Mouse (Mus musculus) adrenal gland, postnatal 4 days (tissue): Measurements from ENCODE around the gene Tcp10c. TPM values are rescaled to one million over a fixed set of nuclear protein-coding genes. Genes with fewer than 3 reads are reported as not detected.
"Not testable (repeated sequence)": the region's sequence is repeated elsewhere in the genome, so short reads cannot be mapped to it uniquely, and the experiment has no call there.

Experiments
- DNase-seq, 2 experiments: peaks; one replicate each; pipeline ENCODE4 v3.0.0; 2021 to 2022; ENCODE audit warnings: low spot score in 2 of 2, mixed read lengths in 2 of 2
- long read RNA-seq, 2 experiments: library from polyadenylated mRNA; stranded (forward); transcript quantifications; one replicate each; pipeline ENCODE4 v2.0.0; 2021
- total RNA-seq, 2 experiments: library from RNA; stranded (reverse); gene quantifications; 2 replicates each; pipeline ENCODE4 v1.2.3; 2021

The Tcp10c gene
- total RNA-seq = not detected
- long read RNA-seq, experiment 1 = 0 reads
- long read RNA-seq, experiment 2 = 0 reads

DNA sequence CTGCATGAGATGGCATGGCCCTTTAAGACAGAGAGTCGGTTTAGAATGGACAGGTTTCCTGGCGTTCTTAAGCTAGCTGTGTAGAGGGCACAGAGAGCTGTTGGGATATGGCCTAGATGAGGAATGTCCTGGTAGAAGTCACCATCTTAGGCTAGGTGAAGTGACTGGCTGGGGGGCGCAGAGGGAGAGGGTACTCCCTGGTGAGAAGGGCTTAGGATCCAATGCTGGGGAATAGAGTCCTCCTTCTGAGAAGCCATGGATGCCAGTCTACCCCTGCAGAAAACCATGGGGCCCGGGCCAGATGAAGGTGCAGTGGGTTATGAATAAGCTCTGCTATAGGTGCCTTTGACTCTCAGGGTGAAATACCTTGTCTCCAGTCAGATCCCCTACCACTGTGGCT is at the start of gene Tcp10c:
Tcp10c (plus strand) TSS at position 52 of the 400 bp plus-strand sequence.
- not testable (repeated sequence) for DNase-seq

DNA sequence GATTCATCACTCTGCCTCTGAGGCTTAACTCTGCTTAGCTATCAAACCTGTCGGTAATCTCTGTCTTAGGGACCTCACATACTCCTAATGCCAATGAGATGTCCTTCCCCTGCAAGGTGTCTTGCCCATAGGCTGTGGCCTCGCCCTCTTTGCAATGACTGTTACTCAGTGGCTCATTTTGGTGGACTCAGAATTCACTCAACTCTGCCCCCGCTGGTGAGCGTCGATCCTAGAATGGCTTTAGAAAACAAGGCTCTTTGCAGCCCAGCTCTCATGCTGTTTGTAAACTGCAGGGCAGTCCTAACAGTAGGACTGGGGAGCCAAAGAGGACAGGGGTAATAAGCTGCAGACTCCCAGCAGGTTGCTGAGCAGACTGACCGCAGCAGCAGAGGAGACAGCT is 46.5 kb upstream of the Tcp10c start:
- not testable (repeated sequence) for DNase-seq

DNA sequence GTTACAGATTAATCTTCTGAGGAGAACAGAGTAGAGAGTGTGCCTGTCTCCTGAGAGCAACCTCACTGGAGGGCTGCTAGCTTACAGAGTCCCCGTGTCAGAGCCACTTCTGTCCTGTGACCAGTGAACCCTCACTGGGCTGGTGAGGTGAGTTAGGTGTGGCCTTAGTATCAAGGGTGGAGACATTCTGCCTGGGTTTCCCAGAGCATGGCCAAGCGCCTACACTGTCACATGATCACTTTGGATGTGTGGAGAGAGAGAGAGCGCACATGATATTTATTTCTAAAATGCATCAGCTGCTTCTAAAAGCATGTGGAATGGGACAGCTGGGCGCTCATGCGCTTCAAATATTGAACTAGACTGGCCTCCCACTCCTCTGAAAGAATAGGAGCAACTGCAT is 46.0 kb upstream of the Tcp10c start:
- not testable (repeated sequence) for DNase-seq

DNA sequence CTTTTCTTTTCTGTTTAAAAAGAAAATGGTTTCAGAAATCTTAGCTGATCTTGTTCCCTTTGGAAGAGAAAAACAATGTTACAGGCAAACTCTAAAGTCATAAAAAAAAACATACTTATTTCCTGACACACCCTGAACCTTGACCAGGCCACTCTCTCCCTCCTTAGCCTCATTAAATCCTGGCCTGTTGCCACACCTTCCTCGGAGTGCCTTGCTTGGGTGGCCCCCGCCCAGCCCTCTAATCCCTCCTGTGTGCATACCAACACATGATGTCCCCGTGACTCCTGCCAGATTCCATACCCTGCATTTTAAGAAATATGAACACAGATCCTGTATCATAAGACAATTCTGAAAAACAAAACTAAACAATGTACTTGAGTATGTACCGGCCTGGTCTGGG is 45.6 kb upstream of the Tcp10c start:
- not testable (repeated sequence) for DNase-seq

DNA sequence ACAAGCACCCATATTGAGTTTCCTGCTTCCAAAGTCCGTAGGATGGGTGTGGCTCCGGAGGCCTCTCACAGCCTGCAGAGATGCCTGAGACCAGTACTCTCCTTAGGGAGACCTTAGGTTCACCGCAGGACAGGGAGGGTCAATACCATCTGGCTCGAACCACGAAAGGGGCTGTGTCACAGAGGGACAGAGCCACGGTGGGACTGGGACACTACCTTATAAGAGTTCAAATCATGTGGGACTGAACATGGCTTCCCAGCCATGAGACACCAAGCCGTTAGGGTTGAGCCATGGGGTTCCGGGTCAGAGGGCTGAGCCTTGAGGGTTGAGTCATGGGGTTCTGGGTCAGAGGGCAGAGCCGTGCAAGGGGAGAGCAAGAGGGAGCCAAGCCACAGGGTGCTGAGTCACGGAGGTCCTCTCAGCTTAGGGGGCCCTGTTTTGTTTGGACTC is 45.2 kb upstream of the Tcp10c start:
- DNase-seq = not testable (repeated sequence)

DNA sequence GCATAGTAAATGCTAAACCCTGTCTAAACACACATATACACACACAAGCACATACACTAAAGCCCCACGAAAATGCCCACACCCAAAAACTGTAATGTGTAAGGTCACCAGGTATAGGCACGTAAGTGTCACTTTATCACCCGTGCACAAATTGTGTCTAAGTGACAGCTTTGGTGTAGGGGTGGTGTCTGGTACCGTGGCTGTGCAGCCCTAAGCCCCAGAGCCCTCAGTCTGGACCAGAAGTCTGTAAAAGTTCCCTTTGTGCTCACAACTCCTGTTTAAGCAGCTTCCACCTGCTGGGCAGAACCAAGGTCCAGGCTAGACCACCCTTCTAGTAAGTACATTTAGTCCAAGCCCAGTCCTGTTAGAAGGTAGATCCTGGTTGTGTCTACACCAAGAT is 24.4 kb upstream of the Tcp10c start:
- DNase-seq = not testable (repeated sequence)

DNA sequence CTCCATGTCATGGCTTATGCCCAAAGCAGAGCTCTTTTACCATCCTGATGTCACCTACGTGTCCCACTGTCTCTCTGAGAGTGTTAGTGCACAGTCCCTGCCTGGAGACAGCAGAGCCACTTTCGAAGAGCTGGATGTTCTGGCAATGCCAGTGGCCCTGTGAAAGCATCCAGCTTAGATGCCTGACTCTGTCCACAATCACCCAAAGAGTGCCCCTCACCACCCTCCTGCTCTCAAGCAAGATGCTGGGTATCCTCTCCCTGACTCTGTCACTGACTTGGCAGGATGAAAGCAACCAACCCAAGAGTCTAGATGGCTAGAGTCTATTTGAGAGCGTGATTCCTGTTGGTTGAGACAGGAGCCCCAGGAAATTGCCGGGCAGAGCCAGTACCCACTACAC is 23.2 kb upstream of the Tcp10c start:
- not testable (repeated sequence) for DNase-seq

DNA sequence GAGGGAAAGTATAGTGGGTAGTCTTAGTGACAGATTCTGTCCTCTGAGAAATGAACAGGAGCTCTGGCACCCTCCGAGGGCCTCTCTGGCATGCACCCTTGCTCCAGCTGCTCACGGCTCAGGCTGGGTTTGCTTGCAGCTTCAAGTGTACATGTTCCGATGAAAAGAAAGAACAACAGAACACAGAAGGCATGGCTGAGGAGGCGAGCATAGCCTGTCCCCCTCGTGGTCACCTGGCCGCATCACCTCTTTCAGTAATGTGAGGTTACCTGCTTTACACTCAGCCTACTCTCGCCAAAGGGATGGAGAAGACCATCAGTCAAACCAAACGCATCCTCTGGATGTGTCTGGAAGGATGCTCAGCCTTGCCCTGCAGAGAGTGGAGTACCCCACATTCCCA is 21.9 kb upstream of the Tcp10c start:
- DNase-seq = not testable (repeated sequence)

DNA sequence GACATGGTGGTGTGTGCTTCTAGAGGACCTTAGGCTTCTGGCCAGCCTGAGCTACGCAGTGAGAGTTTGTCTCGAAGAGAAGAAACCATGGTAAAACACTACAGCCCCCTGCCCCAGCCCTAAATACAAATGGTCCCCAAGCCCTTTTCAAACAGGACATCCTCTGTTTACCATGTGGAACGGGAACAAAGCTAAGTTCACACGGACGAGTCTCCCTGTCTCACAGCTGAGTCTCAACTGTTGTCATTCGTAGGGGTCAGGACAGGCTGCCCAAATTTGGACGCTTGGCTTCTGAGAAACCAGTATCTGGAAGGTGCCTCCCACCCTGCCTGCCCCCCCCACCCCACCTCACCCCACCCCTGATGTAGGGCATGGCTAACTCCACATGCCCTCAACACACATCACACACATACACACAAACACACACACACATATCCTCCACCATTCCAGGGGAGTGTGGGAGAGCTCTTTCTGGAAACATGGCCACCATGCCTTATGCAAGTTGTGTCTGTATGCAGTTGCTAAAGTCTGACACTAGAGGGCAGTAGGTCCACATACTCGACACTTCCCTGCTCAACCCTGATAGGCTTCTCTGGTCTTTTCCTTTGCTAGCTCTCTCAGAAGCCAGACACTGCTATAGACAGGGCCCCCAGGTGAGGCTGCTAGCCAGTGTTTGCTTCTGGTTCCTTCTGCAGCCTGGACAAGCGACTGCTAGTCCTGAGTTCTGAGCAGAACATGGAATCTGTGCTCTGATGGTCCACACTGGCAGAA is 17.2 kb upstream of the Tcp10c start:
- DNase-seq = not testable (repeated sequence)

DNA sequence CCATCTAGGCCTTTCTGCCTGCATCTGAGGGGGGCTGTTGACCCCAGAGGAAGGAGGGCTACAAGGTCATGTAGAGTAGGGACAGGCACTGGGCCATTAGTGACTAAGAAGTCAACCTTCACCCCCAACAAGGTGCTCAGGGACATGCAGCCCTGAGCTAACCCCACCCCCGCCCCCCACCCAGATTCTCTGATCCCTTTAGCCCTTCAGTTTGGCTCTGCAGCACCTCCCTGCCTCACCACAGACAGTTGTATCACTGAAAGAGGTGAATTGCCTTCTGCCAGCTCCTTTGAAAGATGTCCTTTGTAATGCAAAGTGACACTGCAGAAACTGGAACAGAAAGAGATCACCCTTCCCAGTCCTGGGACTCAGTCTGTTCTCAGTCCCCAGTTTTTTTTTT is 16.4 kb upstream of the Tcp10c start:
- DNase-seq = not testable (repeated sequence)

DNA sequence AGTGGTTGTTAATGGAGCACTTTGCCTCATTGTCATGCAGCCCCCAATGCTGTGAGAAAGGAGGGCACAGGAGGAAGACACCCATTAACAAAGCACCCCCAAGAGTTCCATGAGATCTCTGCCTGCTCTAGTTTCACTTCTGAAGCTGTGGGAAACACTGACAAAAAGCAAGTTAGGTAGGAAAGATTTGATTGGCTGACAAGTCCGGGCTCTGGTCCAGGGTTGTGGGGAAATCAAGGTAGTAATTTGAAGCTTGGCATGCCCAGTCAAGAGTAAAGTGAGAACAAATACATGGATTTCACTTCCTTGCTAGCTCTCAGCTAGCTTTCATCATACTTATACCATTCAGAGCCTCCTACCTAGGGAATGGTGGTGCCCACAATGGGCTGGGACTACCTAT is 14.3 kb upstream of the Tcp10c start:
- not testable (repeated sequence) for DNase-seq

DNA sequence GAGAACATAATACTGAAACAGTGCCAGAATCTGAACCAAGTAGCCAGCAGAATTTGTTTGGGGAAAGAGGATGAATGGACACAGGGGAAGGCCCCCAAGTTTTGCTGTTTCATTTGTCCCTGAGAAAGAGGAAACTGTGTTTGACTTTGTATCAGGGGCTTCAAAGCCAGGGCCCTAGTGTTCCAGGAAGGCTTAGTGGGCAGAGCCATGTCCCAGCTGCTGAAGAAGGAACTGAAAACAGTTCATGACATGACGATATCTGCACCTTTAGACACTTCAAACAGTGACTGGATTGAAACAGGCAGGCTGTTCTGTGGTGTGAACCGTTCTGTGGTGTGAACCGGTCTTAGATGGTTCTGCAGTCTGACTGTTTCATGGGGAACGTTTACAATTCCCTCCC is 8.4 kb upstream of the Tcp10c start:
- DNase-seq = not testable (repeated sequence)

DNA sequence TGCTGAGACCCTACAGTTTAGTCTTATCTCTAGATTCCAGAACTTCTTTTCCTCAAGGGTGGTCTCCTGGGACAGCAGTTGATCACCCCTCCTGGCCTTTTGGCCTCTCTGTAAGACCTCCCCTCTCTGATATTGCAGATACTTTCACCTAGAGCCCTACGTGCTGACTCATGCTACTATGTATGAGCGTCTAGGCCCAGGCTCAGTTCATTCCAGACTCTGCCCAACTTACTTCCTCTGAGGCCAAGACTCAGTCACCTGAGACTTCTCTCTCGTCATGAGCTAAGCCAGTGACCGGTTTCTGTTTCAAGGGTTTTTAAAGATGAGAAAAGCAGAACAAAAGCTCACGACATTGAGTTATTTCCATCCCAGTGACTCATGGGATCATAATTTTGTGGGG is 4.8 kb upstream of the Tcp10c start:
- not testable (repeated sequence) for DNase-seq

DNA sequence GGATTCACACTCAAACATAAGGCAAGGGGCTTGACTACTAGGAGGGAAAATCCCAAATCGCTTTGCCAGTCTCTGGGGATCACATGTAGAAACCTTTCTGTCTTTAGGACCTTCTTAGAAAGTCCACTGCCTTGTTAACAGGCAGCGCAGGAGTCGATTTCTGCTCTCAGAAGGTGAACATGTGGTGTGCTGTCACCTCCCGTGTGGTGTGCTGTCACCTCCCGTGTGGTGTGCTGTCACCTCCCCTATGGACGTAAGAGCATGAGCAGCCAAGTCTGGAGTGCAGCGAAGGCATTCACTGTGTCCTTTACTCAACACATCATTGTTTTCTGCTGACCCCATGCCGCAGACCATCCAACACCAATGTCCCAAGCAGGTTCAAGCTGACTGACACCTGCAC is 1.1 kb upstream of the Tcp10c start:
- DNase-seq = not testable (repeated sequence)

DNA sequence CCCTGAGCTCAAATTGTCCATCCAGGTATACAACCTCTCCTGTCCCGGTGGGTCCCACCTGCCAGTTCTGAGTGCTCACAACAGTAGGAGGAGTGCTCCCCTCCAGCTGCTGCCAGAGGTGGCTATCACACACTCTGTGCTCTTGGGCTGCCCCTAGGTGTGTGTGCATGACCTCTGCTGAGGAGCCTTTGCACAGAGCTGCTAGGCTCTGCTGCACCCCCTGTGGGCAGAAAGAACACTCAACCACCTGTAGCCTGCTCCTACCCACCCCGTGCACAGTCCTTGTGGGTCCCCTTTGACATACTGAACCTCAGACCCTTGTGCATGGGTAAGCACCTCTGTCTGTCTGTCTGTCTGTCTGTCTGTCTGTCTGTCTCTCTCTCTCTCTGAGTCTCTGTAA is 8.1 kb downstream of the Tcp10c start:
- not testable (repeated sequence) for DNase-seq

DNA sequence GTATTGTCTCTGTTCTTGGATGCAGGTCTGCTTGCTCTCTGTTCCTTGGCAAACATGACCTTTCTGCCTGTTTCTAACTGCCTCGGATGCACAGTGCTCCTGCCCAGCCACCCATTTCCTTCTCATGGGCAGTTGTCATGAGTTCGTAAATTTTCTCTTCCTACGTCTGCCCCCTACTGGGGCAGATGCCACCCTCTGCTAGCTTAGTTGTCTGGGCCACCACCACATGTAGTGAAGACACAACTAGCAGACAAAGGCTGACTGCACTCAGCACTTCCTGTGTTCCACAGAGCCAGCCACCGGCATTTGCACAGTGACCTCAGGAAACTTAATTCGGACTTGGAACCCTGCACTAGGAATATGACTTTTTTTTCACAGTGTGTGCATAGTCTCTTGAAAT is 9.4 kb downstream of the Tcp10c start:
- not testable (repeated sequence) for DNase-seq

DNA sequence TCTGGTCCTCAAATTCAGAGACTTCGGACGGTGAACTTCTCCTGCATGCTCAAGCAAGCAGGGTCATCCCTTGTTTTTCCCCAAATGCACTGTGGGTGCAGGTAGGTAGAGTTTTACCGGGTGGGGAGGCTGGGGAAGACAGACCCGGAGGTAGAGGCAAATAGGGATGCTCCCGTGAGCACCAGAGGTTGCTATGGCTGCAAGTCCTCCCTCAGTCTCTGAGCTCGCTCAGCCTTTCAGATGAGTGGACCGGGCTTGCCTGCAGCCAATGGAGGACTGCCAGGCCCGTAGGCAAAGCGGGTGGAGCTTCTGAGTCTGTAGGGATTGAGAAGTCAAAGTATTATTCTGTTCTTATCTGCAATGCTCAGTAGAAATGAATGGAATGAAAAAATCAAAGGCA is 9.8 kb downstream of the Tcp10c start:
- not testable (repeated sequence) for DNase-seq

DNA sequence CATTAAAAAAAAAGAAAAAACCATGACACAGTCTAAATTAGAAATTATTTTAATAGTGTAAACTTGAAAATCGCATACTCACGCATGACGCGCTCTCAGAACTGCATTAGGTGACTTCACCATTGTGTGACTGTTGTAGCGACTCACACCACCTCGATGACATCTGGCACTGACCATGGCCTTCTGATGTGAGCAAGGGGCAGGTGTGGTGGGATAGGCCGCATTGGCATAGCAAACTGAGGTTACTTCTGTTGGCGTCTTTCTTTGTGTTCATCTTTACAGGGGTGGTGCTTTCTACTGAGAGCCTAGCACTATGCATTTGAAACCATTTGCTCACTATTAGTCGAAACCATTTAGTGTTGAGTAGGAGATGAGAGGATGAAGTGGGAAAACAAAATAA is 12.8 kb downstream of the Tcp10c start:
- not testable (repeated sequence) for DNase-seq

DNA sequence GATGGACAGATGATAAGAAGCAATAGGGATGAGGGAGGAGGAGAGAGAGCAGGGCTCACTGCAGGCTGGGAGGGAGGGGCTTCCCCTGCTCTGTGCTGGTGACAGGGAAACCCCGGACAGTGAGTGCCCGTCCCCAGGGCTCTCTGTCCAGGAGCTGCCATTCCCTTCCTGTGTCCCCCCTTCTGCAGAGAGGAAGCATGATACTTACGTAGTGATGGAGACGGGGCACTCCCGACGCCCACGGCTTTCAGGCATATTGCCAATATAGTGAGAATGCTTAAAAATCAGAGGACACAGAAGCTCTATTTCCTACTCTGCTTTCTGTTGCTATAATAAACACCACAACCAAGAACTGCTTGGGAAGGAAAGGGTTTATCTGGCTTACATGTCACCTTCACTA is 14.3 kb downstream of the Tcp10c start:
- DNase-seq = not testable (repeated sequence)

DNA sequence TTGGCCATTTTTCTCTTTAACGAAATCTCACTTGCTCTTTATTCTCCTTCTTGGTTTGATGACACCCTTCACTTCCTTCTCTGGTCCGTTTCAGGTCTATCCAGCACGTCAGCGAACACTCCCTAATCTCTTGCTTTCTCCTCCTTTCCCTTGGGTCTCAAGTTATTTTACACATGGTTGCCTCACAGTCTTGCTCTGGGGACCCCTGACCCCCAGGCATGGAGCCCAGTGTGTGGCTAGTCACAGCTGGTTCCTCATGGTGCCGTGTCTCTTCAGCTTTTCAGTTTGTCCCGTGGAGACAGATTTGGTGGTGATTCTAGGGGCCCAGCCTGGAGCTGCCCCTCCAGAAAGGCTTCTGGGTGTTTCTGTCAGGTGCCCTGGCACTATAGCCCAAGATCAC is 16.4 kb downstream of the Tcp10c start:
- DNase-seq = not testable (repeated sequence)

DNA sequence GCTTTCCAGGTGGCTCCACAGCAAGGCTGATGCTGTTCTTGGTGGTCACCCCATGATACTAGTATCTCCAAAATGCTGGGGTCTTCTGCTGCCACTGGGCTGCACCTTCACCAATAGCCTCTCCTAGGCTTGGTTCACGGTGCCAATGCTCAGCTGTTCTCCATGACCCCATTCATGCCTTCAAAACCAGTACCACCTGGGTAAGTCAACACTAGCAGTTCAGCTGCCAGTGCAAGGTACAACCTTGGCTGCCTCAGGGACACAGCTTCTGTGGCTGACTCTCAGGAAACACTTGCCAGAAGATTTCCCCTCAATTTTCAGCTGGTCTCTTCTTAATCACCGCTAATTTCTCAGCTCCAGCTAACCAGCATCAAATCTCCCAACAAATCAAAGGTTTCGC is 24.0 kb downstream of the Tcp10c start:
- DNase-seq = not testable (repeated sequence)

DNA sequence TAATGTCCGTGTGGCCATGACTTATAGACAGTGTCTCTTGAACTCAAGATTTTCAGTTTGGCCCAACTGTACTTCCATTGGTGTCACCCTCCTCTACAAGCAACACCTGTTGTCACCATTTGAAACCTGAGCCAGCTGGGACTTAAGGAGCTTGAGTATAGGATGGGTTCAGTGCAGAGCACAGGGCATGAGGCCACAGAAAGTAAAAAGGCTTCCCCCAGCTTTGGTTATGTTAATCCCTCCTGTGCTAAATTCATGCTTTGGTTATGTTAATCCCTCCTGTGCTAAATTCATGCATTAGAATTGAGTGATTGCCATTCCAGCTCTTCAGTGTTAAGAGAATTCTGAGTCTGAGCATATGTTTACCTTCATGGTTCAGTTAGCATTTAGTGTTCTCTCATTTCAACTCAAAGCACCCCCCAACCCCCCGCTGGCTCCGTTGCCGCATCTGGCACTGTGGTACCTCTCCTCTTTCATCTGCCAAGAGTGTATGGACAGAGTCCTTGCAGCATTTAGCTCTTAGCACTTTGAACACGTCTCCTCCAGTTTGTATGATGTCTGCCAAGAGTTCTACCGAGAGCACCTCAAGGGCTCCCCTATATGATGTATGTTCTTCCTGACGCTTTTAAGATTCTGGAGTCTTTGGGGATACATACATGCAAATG is 25.7 kb downstream of the Tcp10c start:
- not testable (repeated sequence) for DNase-seq
